Mouse (Mus musculus) erythroblast, embryonic 14.5 days (primary cell): Measurements from ENCODE around the gene Rnf217. TPM values are rescaled to one million over a fixed set of nuclear protein-coding genes. Genes with fewer than 3 reads are reported as not detected.

Experiments used
- H3K27me3 ChIP-seq: 2 replicates; pipeline ENCODE4 v1.6.1; 2012; ENCODE audit warnings: inconsistent platforms; ENCODE audit not compliant: control insufficient read depth
- H3K36me3 ChIP-seq: 2 replicates; pipeline ENCODE4 v1.6.1; 2012; ENCODE audit warnings: mild to moderate bottlenecking, inconsistent platforms; ENCODE audit not compliant: control insufficient read depth
- H3K4me1 ChIP-seq: 2 replicates; pipeline ENCODE4 v1.6.1; 2012; ENCODE audit warnings: inconsistent platforms; ENCODE audit not compliant: control insufficient read depth
- H3K4me3 ChIP-seq: replicated peaks from 2 replicates; pipeline ENCODE3; 2012; ENCODE audit warnings: moderate library complexity, mild to moderate bottlenecking, inconsistent platforms
- H3K9me3 ChIP-seq: 2 replicates; pipeline ENCODE4 v1.6.1; 2012; ENCODE audit warnings: low read length, inconsistent platforms, mixed read lengths; ENCODE audit not compliant: control insufficient read depth
- GATA1 ChIP-seq: IDR thresholded peaks from 2 replicates; pipeline ENCODE4 v1.6.1; 2012; ENCODE audit warnings: low read length, inconsistent platforms, mixed read lengths
- TAL1 ChIP-seq: IDR thresholded peaks from 3 replicates; pipeline ENCODE4 v1.6.1; 2012; ENCODE audit warnings: low read length, inconsistent platforms, mixed read lengths
- polyA plus RNA-seq: library from polyadenylated mRNA; stranded (reverse); fragments of >175 nt; gene quantifications from 2 replicates; pipeline ENCODE4 v1.2.3, GENCODE M21; 2012

The Rnf217 gene
- polyA plus RNA-seq, 1 experiment = not detected

GRCm38 (mm10) chr10:31580073-31580472, 28.9 kb downstream of the Rnf217 start:
- TF ChIP-seq GATA1 (no peak), TAL1 (no peak)
- Histone ChIP-seq H3K4me3 (no peak overlapping the region), H3K4me1 (no peaks in the 10 kb centered on the region), H3K27me3 (no peaks in the 10 kb centered on the region), H3K9me3 (peaks cover 2% of the 10 kb centered on the region; the same call in 1 of the 2 replicates), H3K36me3 (no peaks in the 10 kb centered on the region)

DNA sequence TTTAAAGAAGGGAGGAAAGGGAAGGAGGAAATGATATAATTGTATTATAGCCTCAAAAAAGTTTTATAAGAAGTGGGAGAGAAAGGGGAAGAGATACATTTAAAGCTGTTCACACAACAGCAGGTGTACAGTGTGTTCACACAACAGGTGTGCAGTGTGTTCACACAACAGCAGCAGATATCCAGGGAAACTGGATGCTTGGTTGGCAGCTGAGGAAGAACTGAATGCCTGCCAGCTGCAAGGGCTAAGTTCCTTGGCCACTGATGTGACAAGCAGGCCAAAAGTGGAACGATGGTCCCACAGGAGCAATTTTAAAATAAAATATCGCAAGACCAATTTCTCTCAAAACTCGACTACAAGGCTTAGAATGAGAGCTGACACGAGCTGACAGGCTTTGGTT, 35.7 kb downstream of the Rnf217 start:
- Histone ChIP-seq H3K9me3 (no peaks in the 10 kb centered on the region), H3K4me1 (no peaks in the 10 kb centered on the region), H3K4me3 (no peak overlapping the region), H3K36me3 (no peaks in the 10 kb centered on the region), H3K27me3 (no peaks in the 10 kb centered on the region)
- no peak for TF ChIP-seq GATA1
- TF ChIP-seq TAL1 = no peak

DNA sequence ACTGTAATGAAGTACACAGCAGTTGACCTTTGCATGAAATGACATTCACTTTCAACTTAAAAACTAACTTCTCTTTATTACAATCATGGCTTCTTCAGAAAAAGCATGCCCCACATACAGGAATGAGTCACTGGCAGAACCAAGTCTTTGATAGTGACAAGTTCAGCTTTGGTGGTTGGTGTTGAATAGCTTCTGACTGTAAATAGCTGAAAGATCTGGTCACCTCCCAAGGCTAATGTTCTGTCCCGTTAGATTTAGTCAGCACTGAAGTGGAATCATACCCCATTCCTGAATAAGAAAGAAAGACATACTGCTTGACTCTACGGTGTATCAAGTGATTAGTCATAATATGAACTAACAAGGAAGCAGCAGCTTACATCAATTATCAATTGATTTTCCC, 51.7 kb downstream of the Rnf217 start:
- no peak for TF ChIP-seq TAL1
- TF ChIP-seq GATA1 = no peak
- Histone ChIP-seq H3K4me1 (no peaks in the 10 kb centered on the region), H3K36me3 (no peaks in the 10 kb centered on the region), H3K4me3 (no peak overlapping the region), H3K9me3 (no peaks in the 10 kb centered on the region), H3K27me3 (no peaks in the 10 kb centered on the region)

GRCm38 (mm10) chr10:31555433-31555960, 53.5 kb downstream of the Rnf217 start:
- Histone ChIP-seq H3K4me1 (no peaks in the 10 kb centered on the region), H3K9me3 (no peaks in the 10 kb centered on the region), H3K4me3 (no peak overlapping the region), H3K36me3 (no peaks in the 10 kb centered on the region), H3K27me3 (no peaks in the 10 kb centered on the region)
- no peak for TF ChIP-seq GATA1
- no peak for TF ChIP-seq TAL1

- no peaks in the 10 kb centered on the region for H3K36me3 ChIP-seq
- H3K4me1 ChIP-seq = no peaks in the 10 kb centered on the region
- TF ChIP-seq GATA1 (no peak), TAL1 (no peak)
These were observed 55.7 kb downstream of the Rnf217 start for GRCm38 (mm10) chr10:31553302-31553701.

DNA sequence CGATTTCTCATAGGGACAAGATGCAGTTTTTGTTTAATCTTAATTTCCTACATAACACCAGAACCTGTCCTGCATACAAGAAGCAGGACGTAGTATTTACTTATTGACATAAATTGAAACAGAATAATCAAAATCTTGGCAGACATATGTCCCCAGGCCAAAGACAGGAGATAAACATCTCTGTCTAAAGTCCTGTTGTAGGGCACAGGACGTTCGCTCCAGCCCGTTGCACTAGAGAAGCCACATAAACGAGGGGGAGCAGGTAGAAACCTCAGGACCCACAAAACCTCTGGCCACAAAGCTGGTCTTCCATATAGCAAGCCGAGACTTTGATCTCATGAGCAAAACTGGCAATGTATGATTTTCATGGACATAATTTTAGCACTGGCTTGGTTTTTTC, 57.1 kb downstream of the Rnf217 start:
- H3K4me1 ChIP-seq = no peaks in the 10 kb centered on the region
- H3K36me3 ChIP-seq = no peaks in the 10 kb centered on the region
- no peak overlapping the region for H3K4me3 ChIP-seq
- no peak for TF ChIP-seq TAL1
- no peak for TF ChIP-seq GATA1
- H3K27me3 ChIP-seq = no peaks in the 10 kb centered on the region
- no peaks in the 10 kb centered on the region for H3K9me3 ChIP-seq

More at GRCm38 (mm10) chr10:31553302-31553701, 55.7 kb downstream of the Rnf217 start:
- Histone ChIP-seq H3K9me3 (no peaks in the 10 kb centered on the region), H3K27me3 (no peaks in the 10 kb centered on the region), H3K4me3 (no peak overlapping the region)

DNA sequence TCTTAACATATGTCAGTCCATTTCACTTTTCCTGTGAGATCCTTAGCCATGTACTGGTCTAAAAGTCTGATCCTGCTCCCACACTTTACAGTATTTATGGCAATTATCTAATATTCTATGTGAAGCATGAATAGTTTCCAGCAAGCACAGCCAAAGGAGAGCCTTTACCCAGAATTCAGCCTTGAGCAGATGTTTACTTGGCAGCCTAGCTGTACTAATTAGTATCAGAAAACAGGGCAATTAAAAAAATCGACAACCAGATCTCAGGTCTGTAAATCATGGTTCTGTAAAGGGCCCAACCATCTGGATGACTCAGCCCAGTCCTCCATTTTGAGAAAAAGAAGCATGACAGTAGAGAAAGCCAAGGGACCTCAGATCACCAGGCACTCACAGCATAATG, 57.6 kb downstream of the Rnf217 start:
- no peak overlapping the region for H3K4me3 ChIP-seq
- no peaks in the 10 kb centered on the region for H3K4me1 ChIP-seq
- H3K36me3 ChIP-seq = no peaks in the 10 kb centered on the region
- TF ChIP-seq TAL1 (no peak), GATA1 (no peak)
- H3K27me3 ChIP-seq = no peaks in the 10 kb centered on the region
- no peaks in the 10 kb centered on the region for H3K9me3 ChIP-seq

- TF ChIP-seq TAL1 (no peak), GATA1 (no peak)
- Histone ChIP-seq H3K4me1 (no peaks in the 10 kb centered on the region), H3K36me3 (no peaks in the 10 kb centered on the region), H3K4me3 (no peak overlapping the region), H3K27me3 (no peaks in the 10 kb centered on the region), H3K9me3 (no peaks in the 10 kb centered on the region)
These were observed 61.8 kb downstream of the Rnf217 start for GRCm38 (mm10) chr10:31547156-31547555.

GRCm38 (mm10) chr10:31544149-31544942, 64.6 kb downstream of the Rnf217 start:
- TF ChIP-seq TAL1 = no peak
- TF ChIP-seq GATA1 = no peak
- no peak overlapping the region for H3K4me3 ChIP-seq
- H3K4me1 ChIP-seq = no peaks in the 10 kb centered on the region
- H3K36me3 ChIP-seq = no peaks in the 10 kb centered on the region
- no peaks in the 10 kb centered on the region for H3K9me3 ChIP-seq
- no peaks in the 10 kb centered on the region for H3K27me3 ChIP-seq
